Mouse (Mus musculus) embryonic facial prominence, embryonic 11.5 days (tissue): ENCODE measurements at regions not wholly inside any gene's neighbourhood (a gene's known extent, or its start where the extent isn't known, plus 50 kb on each side); places are given as distances from the start of the nearest gene placed in this dataset.

Experiments used
- ATAC-seq: fragments of 200-750 bp; cut with Nextera tagmentation; replicated peaks from 2 replicates; pipeline ENCODE4 v1.8.0; 2017; ENCODE audit warnings: low read depth; ENCODE audit not compliant: insufficient number of reproducible peaks, low FRiP score, low TSS enrichment
- DNase-seq: peaks from one replicate; pipeline ENCODE4 v3.0.0-alpha.2; 2015; ENCODE audit warnings: low spot score
- H3K27ac ChIP-seq: fragments of 300-500 bp; sonication (generic); replicated peaks from 2 replicates; pipeline ENCODE4 v1.5.1; 2014; ENCODE audit warnings: mild to moderate bottlenecking, low read depth, low read length, control low read depth
- H3K27me3 ChIP-seq: fragments of 300-500 bp; sonication (generic); 2 replicates; pipeline ENCODE4 v1.6.1; 2014; ENCODE audit warnings: mild to moderate bottlenecking, low read length, moderate library complexity, mixed read lengths; ENCODE audit not compliant: control insufficient read depth, insufficient read depth
- H3K36me3 ChIP-seq: fragments of 300-500 bp; sonication (generic); replicated peaks from 2 replicates; pipeline ENCODE4 v1.6.1; 2014; ENCODE audit warnings: low read depth, mild to moderate bottlenecking, low read length, moderate library complexity, mixed read lengths; ENCODE audit not compliant: control insufficient read depth, insufficient read depth
- H3K4me1 ChIP-seq: fragments of 300-500 bp; sonication (generic); 2 replicates; pipeline ENCODE4 v1.6.1; 2014; ENCODE audit warnings: low read length, mixed read lengths; ENCODE audit not compliant: control insufficient read depth, insufficient read depth
- H3K4me2 ChIP-seq: fragments of 300-500 bp; sonication (generic); 2 replicates; pipeline ENCODE4 v1.6.1; 2014; ENCODE audit warnings: low read depth, mild to moderate bottlenecking, control low read depth, low read length, moderate library complexity
- H3K4me3 ChIP-seq: fragments of 300-500 bp; sonication (generic); 2 replicates; pipeline ENCODE4 v1.5.1; 2014; ENCODE audit warnings: low read depth, low read length, control low read depth
- H3K9ac ChIP-seq: fragments of 300-500 bp; sonication (generic); replicated peaks from 2 replicates; pipeline ENCODE4 v1.6.1; 2014; ENCODE audit warnings: mild to moderate bottlenecking, control low read depth, low read length
- H3K9me3 ChIP-seq: fragments of 300-500 bp; sonication (generic); replicated peaks from 2 replicates; pipeline ENCODE4 v1.6.1; 2016; ENCODE audit warnings: mild to moderate bottlenecking, low read length, inconsistent platforms, mixed read lengths; ENCODE audit not compliant: control insufficient read depth
- WGBS: fragments of 180-500 bp; shearing (Covaris S2); extraction: QIAGEN DNeasy Blood & Tissue Kit; methylation state at CpG from one replicate; pipeline ENCODE4 v1.1.7; 2014; 5-methylcytosine and 5-hydroxymethylcytosine counted together

DNA sequence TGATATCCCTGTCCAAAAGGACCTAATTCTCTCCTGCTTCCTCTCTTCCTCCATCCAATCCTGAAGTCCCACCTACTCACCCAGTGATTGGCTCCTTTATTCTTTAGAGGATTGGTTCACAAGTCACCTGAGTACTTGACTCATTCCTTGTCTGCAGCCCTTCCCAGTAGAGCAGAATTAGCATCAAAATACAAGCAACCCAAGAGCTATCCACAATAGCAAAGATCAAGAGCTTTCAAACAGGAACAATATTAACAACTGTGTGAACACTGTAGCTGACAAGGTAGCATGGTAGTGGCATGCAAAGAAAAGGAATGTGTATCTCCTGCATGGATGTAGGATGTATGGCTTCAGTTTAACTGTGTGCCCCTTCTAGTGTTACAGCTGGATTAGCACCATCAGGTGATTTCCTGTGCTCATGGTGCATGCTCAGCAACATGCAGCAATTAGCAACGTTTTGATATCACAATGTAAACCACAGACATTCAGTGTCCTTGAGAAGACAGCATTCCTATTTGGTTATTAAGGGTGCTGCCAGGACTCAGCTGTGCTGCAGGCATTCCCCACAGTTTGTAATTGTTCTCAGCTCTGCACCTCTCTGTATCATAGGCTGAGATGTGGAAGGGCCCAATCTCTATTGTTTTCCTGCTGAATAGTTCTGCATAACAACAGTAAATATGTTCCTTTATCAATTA is 437.2 kb downstream of the Ptprc start:
- H3K4me3 ChIP-seq: no peak overlapping the region
- H3K9me3 ChIP-seq: no peaks in the 10 kb centered on the region
- H3K27me3 ChIP-seq: no peaks in the 10 kb centered on the region
- H3K36me3 ChIP-seq: no peaks in the 10 kb centered on the region
- no peak overlapping the region for H3K9ac ChIP-seq
- no peak overlapping the region for H3K4me2 ChIP-seq
- ATAC-seq (no peak), DNase-seq (no peak)
- 23% methylated on average over 1 of the region's 1 CpGs for WGBS
- H3K27ac ChIP-seq: no peak overlapping the region
- no peaks in the 10 kb centered on the region for H3K4me1 ChIP-seq

DNA sequence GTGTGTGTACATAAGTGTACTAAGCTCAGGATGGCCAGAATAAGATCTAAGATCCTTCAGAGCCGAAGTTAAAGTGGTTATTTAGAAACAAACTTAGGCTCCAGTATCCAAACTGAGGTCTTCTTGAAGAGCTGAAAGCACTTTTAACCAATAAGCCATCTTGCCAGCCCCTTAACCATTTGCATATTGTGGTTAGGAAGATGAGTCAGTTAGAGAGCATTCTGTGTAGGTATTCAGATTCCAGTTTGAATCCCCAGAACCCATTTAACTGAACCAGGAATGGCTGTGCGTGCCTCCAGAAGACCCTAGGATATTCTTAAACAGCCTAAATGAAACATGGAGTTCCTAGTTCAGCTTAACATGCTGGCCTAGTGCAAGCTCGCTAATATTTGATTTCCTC is 471.6 kb downstream of the Ptprc start:
- no peaks in the 10 kb centered on the region for H3K36me3 ChIP-seq
- no peaks in the 10 kb centered on the region for H3K4me1 ChIP-seq
- no peaks in the 10 kb centered on the region for H3K9me3 ChIP-seq
- DNase-seq (no peak), ATAC-seq (no peak)
- 81% methylated on average over 3 of the region's 3 CpGs for WGBS
- no peak overlapping the region for H3K4me2 ChIP-seq
- no peaks in the 10 kb centered on the region for H3K27me3 ChIP-seq
- no peak overlapping the region for H3K9ac ChIP-seq
- H3K27ac ChIP-seq: no peak overlapping the region
- H3K4me3 ChIP-seq: no peak overlapping the region

DNA sequence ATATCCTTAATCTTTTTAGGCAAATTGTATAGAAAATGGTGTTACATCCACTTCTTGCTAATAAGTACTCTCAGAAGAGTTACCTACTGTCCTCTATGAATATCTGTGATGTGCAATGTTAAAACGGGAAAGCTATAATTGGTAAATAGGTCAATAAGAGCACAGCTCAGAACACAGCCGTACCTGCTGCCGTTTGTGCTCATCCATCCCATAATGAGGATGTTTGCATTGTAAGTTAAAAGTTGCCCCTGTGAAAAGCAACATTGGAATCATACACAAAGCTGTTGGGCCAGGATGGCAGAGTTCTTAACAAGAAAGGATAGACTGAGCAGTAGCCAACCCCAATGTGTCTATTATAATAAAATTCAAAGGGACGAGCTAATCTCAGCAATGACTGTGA is 476.6 kb downstream of the Ptprc start:
- Histone ChIP-seq H3K27ac (no peak overlapping the region), H3K27me3 (no peaks in the 10 kb centered on the region), H3K36me3 (no peaks in the 10 kb centered on the region), H3K9ac (no peak overlapping the region), H3K4me2 (no peak overlapping the region), H3K4me3 (no peak overlapping the region), H3K4me1 (no peaks in the 10 kb centered on the region), H3K9me3 (no peaks in the 10 kb centered on the region)
- no peak for ATAC-seq
- no peak for DNase-seq
- WGBS: 87% methylated on average over 4 of the region's 4 CpGs

DNA sequence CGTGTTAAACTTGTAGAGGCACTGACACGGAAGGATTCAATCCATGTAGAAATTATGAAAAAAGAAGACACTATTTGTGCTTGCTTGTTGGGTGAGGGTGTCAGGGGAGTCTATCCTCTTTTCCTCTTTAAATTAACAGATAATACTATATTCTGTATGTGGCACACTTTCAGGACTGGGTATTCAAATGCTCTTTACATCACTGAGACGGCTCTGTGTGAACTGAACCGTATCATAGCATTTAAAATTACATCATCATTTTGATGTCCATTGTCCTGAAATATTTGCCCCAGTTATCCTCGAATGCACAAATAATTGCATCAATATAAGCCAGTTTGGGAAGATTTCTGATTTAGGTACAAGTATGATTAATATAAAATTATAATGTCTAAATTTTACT is 478.2 kb downstream of the Ptprc start:
- Histone ChIP-seq H3K27me3 (no peaks in the 10 kb centered on the region), H3K27ac (no peak overlapping the region), H3K4me2 (no peak overlapping the region), H3K4me3 (no peak overlapping the region), H3K36me3 (no peaks in the 10 kb centered on the region), H3K4me1 (no peaks in the 10 kb centered on the region), H3K9ac (no peak overlapping the region), H3K9me3 (no peaks in the 10 kb centered on the region)
- DNase-seq: no peak
- ATAC-seq: no peak
- WGBS: 80% methylated on average over 5 of the region's 5 CpGs

DNA sequence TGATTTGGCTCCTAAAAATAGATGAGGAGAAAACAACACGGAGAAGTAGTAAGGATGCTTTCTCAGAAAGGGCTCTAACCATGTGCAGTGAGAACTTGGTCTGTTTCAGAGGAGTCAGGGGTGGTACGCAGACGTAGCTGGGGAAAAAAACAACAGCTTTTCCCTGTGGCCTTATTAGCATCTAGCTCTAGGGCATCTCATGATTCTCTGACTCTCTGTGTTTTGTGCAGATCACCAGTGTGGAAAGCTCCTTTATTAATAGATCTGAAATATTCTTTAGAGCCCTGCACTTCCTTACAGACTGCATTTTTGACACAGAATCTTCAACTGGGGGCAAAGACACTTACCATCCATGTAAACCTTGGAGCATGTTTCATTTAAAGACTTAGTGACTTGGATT is 478.7 kb downstream of the Ptprc start:
- Histone ChIP-seq H3K4me1 (no peaks in the 10 kb centered on the region), H3K4me3 (no peak overlapping the region), H3K27ac (no peak overlapping the region), H3K9me3 (no peaks in the 10 kb centered on the region), H3K9ac (no peak overlapping the region), H3K36me3 (no peaks in the 10 kb centered on the region), H3K4me2 (no peak overlapping the region), H3K27me3 (no peaks in the 10 kb centered on the region)
- no peak for DNase-seq
- WGBS: 34% methylated on average over 3 of the region's 3 CpGs
- ATAC-seq: no peak

DNA sequence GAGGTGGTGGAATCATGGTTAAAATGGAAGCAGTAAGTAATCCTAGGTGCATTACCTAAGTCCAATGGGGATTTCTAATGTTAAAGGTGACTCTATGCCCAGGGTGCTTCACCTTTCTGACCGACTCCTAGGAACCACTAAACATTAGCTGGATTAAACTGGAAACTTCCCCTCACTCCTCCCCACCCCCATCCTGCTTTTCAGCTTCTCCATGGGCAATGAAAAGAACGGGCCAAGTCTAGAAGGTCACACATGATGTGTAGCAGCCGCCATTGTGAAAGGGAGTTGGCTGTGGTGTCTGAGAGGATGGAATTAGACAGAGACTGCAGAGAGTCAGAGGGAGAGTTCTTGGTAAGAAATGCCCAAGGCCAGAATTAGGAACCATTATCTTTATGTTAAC is 479.8 kb downstream of the Ptprc start:
- H3K27me3 ChIP-seq: no peaks in the 10 kb centered on the region
- no peak overlapping the region for H3K27ac ChIP-seq
- H3K9ac ChIP-seq: no peak overlapping the region
- DNase-seq (no peak), ATAC-seq (no peak)
- no peaks in the 10 kb centered on the region for H3K4me1 ChIP-seq
- H3K4me3 ChIP-seq: no peak overlapping the region
- no peaks in the 10 kb centered on the region for H3K36me3 ChIP-seq
- no peaks in the 10 kb centered on the region for H3K9me3 ChIP-seq
- WGBS: 65% methylated on average over 3 of the region's 3 CpGs
- H3K4me2 ChIP-seq: no peak overlapping the region

DNA sequence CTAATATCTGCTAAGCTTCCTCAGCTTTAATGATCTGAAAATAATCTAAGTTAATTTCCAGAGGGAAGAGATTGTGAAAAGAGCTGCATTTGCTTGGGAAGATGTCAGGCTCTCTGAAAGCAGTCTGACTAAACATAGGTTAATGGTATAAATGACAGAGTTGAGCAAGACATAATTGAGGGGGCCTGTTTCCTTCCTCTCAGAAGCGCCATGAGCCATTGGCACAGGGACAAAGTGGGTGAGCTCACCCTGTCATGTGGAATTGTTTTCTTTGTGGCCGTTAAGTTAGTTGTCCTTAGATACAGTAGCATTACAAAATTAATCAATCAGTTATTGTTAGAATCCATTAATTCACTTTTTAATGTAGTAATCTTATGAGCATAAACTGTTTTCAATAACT is 483.0 kb downstream of the Ptprc start:
- WGBS: 68% methylated on average over 2 of the region's 2 CpGs
- ATAC-seq (no peak), DNase-seq (no peak)
- Histone ChIP-seq H3K4me1 (no peaks in the 10 kb centered on the region), H3K4me3 (no peak overlapping the region), H3K27me3 (no peaks in the 10 kb centered on the region), H3K27ac (no peak overlapping the region), H3K36me3 (no peaks in the 10 kb centered on the region), H3K9me3 (no peaks in the 10 kb centered on the region), H3K9ac (no peak overlapping the region), H3K4me2 (no peak overlapping the region)

DNA sequence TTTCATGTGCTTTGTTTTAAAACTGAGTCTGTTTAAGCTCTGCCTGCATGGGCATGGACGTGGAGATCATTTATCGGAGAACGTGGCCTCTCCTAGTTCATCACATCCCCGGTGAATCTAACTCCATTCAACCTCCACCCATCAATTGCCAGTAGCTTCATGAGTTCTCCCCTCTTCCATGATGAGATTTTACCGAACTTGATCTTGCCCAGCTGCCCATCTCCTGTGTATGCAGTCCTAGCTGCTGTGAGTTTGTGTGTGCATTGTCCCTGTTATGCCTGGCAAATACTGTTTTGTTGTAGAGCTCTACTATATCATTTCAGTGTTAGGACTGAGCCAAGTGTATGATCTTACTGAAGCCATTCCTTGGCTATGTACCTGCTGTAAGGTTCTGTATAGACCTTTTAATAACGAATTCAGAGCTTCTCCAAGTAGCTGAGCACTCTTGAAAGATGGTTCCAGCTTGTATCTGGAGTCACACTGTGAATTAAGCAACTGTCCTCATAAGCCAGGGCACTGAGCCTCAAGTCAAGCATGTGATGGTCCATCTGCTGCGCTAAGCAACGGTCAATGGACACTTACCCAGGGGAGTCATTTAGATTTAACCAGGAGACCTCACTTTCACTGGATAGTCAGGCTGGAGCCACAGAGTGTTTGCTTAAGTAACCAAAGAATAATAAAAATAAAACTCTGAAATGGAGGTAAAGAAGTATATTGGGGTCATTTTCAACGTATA is 484.5 kb downstream of the Ptprc start:
- Histone ChIP-seq H3K4me2 (no peak overlapping the region), H3K4me3 (no peak overlapping the region), H3K9me3 (no peaks in the 10 kb centered on the region), H3K27me3 (no peaks in the 10 kb centered on the region), H3K36me3 (no peaks in the 10 kb centered on the region), H3K4me1 (no peaks in the 10 kb centered on the region), H3K27ac (no peak overlapping the region), H3K9ac (no peak overlapping the region)
- WGBS: 86% methylated on average over 9 of the region's 9 CpGs
- ATAC-seq (no peak), DNase-seq (no peak)
